12 mouse cellular contexts compared by ENCODE assay signal in the genomic region with DNA sequence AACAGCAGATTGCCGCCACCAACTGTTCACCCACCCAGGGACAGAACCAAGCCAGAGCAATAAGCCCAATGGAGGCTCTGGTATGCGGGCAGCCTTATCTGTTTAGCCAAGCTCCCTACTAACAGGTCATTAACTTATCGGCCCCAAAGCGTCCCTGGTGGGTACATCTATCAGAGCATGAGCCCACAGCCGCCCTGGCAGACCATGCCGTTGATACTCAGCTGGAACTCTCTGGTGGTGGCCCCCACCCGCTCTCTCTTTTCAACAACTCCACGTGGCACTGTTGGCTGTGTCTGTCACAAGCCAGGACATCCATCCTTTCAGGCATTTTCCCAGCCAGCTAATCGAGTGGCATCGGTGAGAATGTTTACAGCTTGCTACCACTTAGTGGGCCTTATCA.
"Had no signal": no experiment of that assay in that cellular context is flagged by ENCODE, and none has a peak within 500 bp of the region (broad histone marks: within the 10 kb centered on the region; RNA-seq: fewer than 3 reads in every experiment).

No protein-coding gene starts in this region.

- H3K27me3 ChIP-seq: neural tube, embryonic 15.5 days had no signal

- H3K27ac ChIP-seq: limb, embryonic 13.5 days; liver, embryonic 14.5 days; midbrain, embryonic 10.5 days; neural tube, embryonic 15.5 days had no signal

- H3K9ac ChIP-seq: limb, embryonic 13.5 days; liver, embryonic 14.5 days; neural tube, embryonic 15.5 days had no signal

- H3K4me1 ChIP-seq: limb, embryonic 13.5 days; midbrain, embryonic 10.5 days; neural tube, embryonic 15.5 days had no signal

- H3K4me2 ChIP-seq: limb, embryonic 13.5 days; neural tube, embryonic 15.5 days had no signal

- H3K4me3 ChIP-seq: limb, embryonic 13.5 days; midbrain, embryonic 10.5 days; myocyte; neural tube, embryonic 15.5 days had no signal

- H3K9me3 ChIP-seq: midbrain, embryonic 10.5 days; neural tube, embryonic 15.5 days had no signal

- DNase-seq: kidney, postnatal 14 days; left cerebral cortex, postnatal 4 days; lung, adult 18-20 months; midbrain, embryonic 14.5 days; right cerebral cortex, adult 18-20 months; right cerebral cortex, postnatal 25 days; thymus, postnatal 36 days had no signal

- H3K36me3 ChIP-seq: limb, embryonic 13.5 days; midbrain, embryonic 10.5 days; neural tube, embryonic 15.5 days had no signal
